ENCODE assay signal across 19 mouse cellular contexts in the genomic region with DNA sequence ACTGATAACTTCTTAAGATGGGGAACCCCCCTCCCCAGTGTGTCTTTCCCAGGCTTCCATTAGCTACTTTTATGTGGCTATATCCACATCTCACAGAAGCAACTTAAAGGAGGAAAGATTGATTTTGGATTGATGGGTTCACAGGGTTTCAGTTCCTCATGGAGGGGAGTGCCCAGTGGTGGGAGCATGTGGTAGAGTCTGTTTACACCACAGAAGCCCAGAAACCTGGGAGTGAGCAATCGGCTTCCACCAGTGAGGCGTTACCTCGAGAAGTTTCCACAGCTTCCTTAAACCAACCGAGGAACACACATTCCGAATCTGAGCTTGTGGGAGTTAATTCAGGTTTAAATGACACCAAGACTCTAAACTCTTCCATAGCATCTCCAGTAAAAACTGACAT.
"Had no signal": no experiment of that assay in that cellular context is flagged by ENCODE, and none has a peak within 500 bp of the region (broad histone marks: within the 10 kb centered on the region; RNA-seq: fewer than 3 reads in every experiment).

No protein-coding gene starts in this region.

- H3K9me3 ChIP-seq: midbrain, embryonic 10.5 days; midbrain, embryonic 12.5 days; neural tube, embryonic 13.5 days; neural tube, embryonic 15.5 days had no signal

- DNase-seq: lung, adult 18-20 months; lung, embryonic 14.5 days; lung, postnatal 10 days; lung, postnatal 4 days; midbrain, embryonic 14.5 days; retina, postnatal 1 day; right cerebral cortex, adult 18-20 months; right cerebral cortex, postnatal 14 days; right cerebral cortex, postnatal 4 days; spleen, adult 18-20 months; thymus, adult 2 months; thymus, postnatal 25 days; thymus, postnatal 4 days had no signal

- ATAC-seq: midbrain, embryonic 16.5 days had no signal

- H3K27me3 ChIP-seq: midbrain, embryonic 12.5 days; neural tube, embryonic 13.5 days; neural tube, embryonic 15.5 days had no signal

- H3K36me3 ChIP-seq: midbrain, embryonic 10.5 days; midbrain, embryonic 12.5 days; neural tube, embryonic 13.5 days; neural tube, embryonic 15.5 days had no signal

- H3K9ac ChIP-seq: lung, embryonic 14.5 days; midbrain, embryonic 12.5 days; neural tube, embryonic 13.5 days; neural tube, embryonic 15.5 days had no signal

- H3K4me3 ChIP-seq: midbrain, embryonic 10.5 days; midbrain, embryonic 12.5 days; myocyte; neural tube, embryonic 13.5 days; neural tube, embryonic 15.5 days had no signal

- H3K4me1 ChIP-seq: midbrain, embryonic 10.5 days; midbrain, embryonic 12.5 days; neural tube, embryonic 13.5 days; neural tube, embryonic 15.5 days had no signal

- H3K4me2 ChIP-seq: lung, embryonic 14.5 days; midbrain, embryonic 12.5 days; neural tube, embryonic 13.5 days; neural tube, embryonic 15.5 days had no signal

- H3K27ac ChIP-seq: midbrain, embryonic 10.5 days; midbrain, embryonic 12.5 days; neural tube, embryonic 13.5 days; neural tube, embryonic 15.5 days had no signal
